Mouse (Mus musculus) neural tube, embryonic 12.5 days (tissue): ENCODE measurements at regions not wholly inside any gene's neighbourhood (a gene's known extent, or its start where the extent isn't known, plus 50 kb on each side); places are given as distances from the start of the nearest gene placed in this dataset.

Source experiments
- ATAC-seq: fragments of 200-750 bp; cut with Nextera tagmentation; 2 replicates; pipeline ENCODE4 v1.8.0; 2017; ENCODE audit warnings: low read depth, mild to moderate bottlenecking, moderate TSS enrichment, moderate library complexity; ENCODE audit not compliant: low FRiP score
- H3K27ac ChIP-seq: fragments of 300-500 bp; sonication (generic); 2 replicates; pipeline ENCODE4 v1.5.1; 2016
- H3K27me3 ChIP-seq: fragments of 300-500 bp; sonication (generic); replicated peaks from 2 replicates; pipeline ENCODE4 v1.6.1; 2016; ENCODE audit warnings: mild to moderate bottlenecking
- H3K36me3 ChIP-seq: fragments of 300-500 bp; sonication (generic); 2 replicates; pipeline ENCODE4 v1.6.1; 2016; ENCODE audit warnings: mild to moderate bottlenecking
- H3K4me1 ChIP-seq: fragments of 300-500 bp; sonication (generic); 2 replicates; pipeline ENCODE4 v1.6.1; 2016
- H3K4me2 ChIP-seq: fragments of 300-500 bp; sonication (generic); replicated peaks from 2 replicates; pipeline ENCODE4 v1.6.1; 2016; ENCODE audit warnings: mild to moderate bottlenecking
- H3K4me3 ChIP-seq: fragments of 300-500 bp; sonication (generic); 2 replicates; pipeline ENCODE4 v1.5.1; 2016
- H3K9ac ChIP-seq: fragments of 300-500 bp; sonication (generic); 2 replicates; pipeline ENCODE4 v1.6.1; 2016; ENCODE audit warnings: mild to moderate bottlenecking
- H3K9me3 ChIP-seq: fragments of 300-500 bp; sonication (generic); 2 replicates; pipeline ENCODE4 v1.6.1; 2016; ENCODE audit warnings: mild to moderate bottlenecking
- WGBS: fragments of 180-500 bp; shearing (Covaris S2); methylation state at CpG from one replicate; pipeline ENCODE4 v1.1.7; 2016; 5-methylcytosine and 5-hydroxymethylcytosine counted together

DNA sequence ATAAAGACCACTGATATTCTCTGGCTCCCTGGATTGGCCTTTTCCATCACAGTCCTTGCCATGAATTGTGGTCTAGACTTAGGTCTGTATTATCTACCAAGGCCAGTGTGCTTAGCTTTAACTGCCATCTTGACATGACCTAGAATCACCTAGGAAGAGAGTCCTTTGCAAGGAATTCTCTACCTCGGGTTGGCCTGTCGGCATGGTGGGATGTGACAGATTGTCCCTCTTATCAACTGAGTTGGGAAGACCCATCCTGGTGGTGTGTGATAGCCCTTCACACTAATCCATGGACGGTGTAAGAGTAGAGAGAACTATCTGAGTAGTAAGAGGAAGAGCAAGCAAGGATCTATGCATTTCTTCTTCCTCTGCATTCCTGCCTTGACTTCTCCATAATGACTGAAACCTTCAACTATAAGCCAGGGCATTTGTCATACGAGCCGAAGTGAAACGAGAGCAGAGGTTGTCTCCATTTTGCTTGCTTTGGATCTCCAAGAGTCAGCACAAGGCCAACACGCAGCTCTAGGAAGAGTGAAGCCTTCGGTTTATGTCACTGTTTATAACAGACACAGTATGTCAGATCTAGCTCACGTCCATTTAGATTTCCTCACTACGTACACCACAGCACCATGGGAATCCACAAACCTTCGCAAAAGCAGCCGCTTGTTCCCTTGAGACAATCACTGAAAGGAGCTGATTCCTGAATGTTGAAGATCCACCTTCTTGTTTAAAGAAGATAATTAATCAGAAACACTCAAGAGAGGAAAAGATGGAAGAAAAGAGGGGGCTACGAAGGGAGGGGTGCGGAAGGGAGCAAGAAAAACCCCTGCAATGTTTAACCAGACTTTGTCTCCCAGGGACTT lies 190.9 kb upstream of the Rgma start:
- Histone ChIP-seq H3K27ac (peak overlapping the region; percentile 54), H3K9me3 (no peaks in the 10 kb centered on the region), H3K9ac (no peak overlapping the region), H3K27me3 (no peaks in the 10 kb centered on the region), H3K4me2 (no peak overlapping the region), H3K4me3 (no peak overlapping the region), H3K4me1 (peaks cover 13% of the 10 kb centered on the region), H3K36me3 (no peaks in the 10 kb centered on the region)
- peak; percentile 26; the same call in 1 of the 2 replicates for ATAC-seq
- 58% methylated on average over 14 of the region's 14 CpGs for WGBS

GRCm38 (mm10) chr7:73185071-73185531 lies 190.2 kb upstream of the Rgma start:
- Histone ChIP-seq H3K27me3 (no peaks in the 10 kb centered on the region), H3K36me3 (no peaks in the 10 kb centered on the region), H3K4me3 (no peak overlapping the region), H3K27ac (peak overlapping the region; percentile 54), H3K9ac (no peak overlapping the region), H3K4me2 (no peak overlapping the region), H3K4me1 (peaks cover 13% of the 10 kb centered on the region), H3K9me3 (no peaks in the 10 kb centered on the region)
- WGBS = 27% methylated on average over 10 of the region's 10 CpGs
- ATAC-seq = peak; percentile 89

DNA sequence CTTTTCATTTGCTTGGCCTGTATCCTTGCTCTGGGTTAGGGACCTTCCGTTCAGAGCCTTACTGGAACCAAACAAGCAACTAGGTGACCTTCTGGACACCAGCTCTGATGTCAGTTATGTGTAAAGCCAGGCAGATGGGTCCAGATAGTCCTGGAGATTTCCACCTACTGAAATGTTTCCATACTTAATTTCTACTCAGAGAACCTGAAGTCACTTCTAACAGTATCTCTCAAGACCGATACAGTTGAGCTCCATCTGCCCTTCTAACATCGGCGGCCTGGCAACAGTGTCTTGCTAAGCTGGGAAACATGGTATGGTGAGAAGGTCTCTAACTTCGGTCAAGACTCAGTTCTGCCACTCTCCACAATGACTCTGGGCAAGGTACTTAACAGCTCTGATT lies 189.7 kb upstream of the Rgma start:
- peaks cover 16% of the 10 kb centered on the region for H3K4me1 ChIP-seq
- no peak overlapping the region for H3K4me3 ChIP-seq

DNA sequence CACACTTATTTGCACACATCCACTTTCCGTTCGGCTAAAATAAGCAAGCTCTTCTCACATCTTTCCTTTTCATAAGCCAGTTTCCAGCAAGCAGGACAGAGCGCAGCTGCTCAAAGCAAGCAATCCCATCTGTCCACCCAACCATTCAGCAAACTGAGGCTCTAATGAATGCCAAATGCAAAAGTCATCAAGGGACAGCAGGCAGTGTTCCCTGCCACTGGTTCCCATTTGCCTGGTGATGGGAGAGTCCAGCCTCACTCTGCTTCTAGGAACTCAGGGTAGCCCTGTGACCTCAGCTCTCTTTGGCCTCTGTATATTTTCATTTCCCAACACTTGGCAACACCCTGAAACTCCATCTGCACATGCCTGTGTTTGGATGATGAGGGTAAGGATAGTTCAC lies 188.8 kb upstream of the Rgma start:
- Histone ChIP-seq H3K4me3 (no peak overlapping the region), H3K36me3 (no peaks in the 10 kb centered on the region), H3K9ac (no peak overlapping the region), H3K4me1 (peaks cover 25% of the 10 kb centered on the region), H3K9me3 (no peaks in the 10 kb centered on the region), H3K27ac (no peak overlapping the region), H3K27me3 (no peaks in the 10 kb centered on the region), H3K4me2 (no peak overlapping the region)
- 83% methylated on average over 3 of the region's 3 CpGs for WGBS
- ATAC-seq = no peak

More for the DNA sequence above, 189.7 kb upstream of the Rgma start:
- H3K27me3 ChIP-seq = no peaks in the 10 kb centered on the region
- H3K36me3 ChIP-seq = no peaks in the 10 kb centered on the region
- WGBS = 75% methylated on average over 5 of the region's 5 CpGs
- H3K9ac ChIP-seq = no peak overlapping the region
- H3K27ac ChIP-seq = 0 out of 2 replicates have a peak overlapping the region, but pooled peaks have one; percentile 42
- no peak overlapping the region for H3K4me2 ChIP-seq
- ATAC-seq = peak; percentile 21; the same call in 1 of the 2 replicates
- no peaks in the 10 kb centered on the region for H3K9me3 ChIP-seq

- Histone ChIP-seq H3K4me1 (peaks cover 33% of the 10 kb centered on the region), H3K4me2 (no peak overlapping the region), H3K27ac (peak overlapping the region; percentile 66; the same call in 1 of the 2 replicates), H3K9me3 (peaks cover 7% of the 10 kb centered on the region; the same call in 1 of the 2 replicates), H3K27me3 (no peaks in the 10 kb centered on the region), H3K9ac (no peak overlapping the region), H3K4me3 (no peak overlapping the region), H3K36me3 (no peaks in the 10 kb centered on the region)
- ATAC-seq = peak; percentile 62
- WGBS = 32% methylated on average over 12 of the region's 12 CpGs
These were observed 183.7 kb upstream of the Rgma start for GRCm38 (mm10) chr7:73191388-73192278.

DNA sequence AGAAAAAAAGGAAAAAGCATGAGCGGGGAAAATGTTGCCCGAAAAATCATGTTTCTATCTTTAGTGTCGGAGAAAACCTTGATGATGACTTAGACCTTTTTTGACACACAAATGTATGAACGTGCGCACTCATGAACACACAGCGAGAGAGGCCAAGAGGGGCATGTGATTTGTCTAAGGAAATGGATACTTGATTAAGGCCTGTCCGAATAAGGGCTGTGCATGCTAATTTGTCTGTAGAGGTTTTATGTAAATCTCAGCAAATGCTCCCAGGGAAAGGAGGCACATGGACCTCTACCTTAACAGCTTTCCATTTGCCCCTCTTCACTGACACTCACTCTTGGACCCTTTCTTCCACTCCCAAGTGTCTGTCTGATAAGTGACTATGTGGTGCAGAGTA lies 182.5 kb upstream of the Rgma start:
- no peak overlapping the region for H3K4me2 ChIP-seq
- WGBS = 65% methylated on average over 7 of the region's 7 CpGs
- no peak for ATAC-seq

GRCm38 (mm10) chr7:73195306-73195705 lies 180.0 kb upstream of the Rgma start:
- peaks cover 7% of the 10 kb centered on the region; the same call in 1 of the 2 replicates for H3K9me3 ChIP-seq
- 70% methylated on average over 4 of the region's 4 CpGs for WGBS
- H3K4me2 ChIP-seq = no peak overlapping the region
- no peak overlapping the region for H3K4me3 ChIP-seq
- ATAC-seq = no peak
- no peak overlapping the region for H3K27ac ChIP-seq
- no peaks in the 10 kb centered on the region for H3K36me3 ChIP-seq
- H3K9ac ChIP-seq = no peak overlapping the region
- H3K27me3 ChIP-seq = no peaks in the 10 kb centered on the region
- peaks cover 55% of the 10 kb centered on the region for H3K4me1 ChIP-seq

More for the DNA sequence above, 182.5 kb upstream of the Rgma start:
- H3K27me3 ChIP-seq = no peaks in the 10 kb centered on the region
- peaks cover 7% of the 10 kb centered on the region; the same call in 1 of the 2 replicates for H3K9me3 ChIP-seq
- no peak overlapping the region for H3K4me3 ChIP-seq
- peaks cover 45% of the 10 kb centered on the region for H3K4me1 ChIP-seq
- H3K27ac ChIP-seq = no peak overlapping the region; the same call in 1 of the 2 replicates
- no peaks in the 10 kb centered on the region for H3K36me3 ChIP-seq
- no peak overlapping the region for H3K9ac ChIP-seq

- Histone ChIP-seq H3K4me3 (no peak overlapping the region), H3K27me3 (no peaks in the 10 kb centered on the region), H3K9ac (no peak overlapping the region), H3K9me3 (peaks cover 7% of the 10 kb centered on the region; the same call in 1 of the 2 replicates), H3K4me1 (peaks cover 41% of the 10 kb centered on the region), H3K4me2 (peak overlapping the region; percentile 16; the same call in 1 of the 2 replicates), H3K27ac (peak overlapping the region; percentile 37; the same call in 1 of the 2 replicates), H3K36me3 (no peaks in the 10 kb centered on the region)
- ATAC-seq = peak; percentile 96
- WGBS = 22% methylated on average over 12 of the region's 12 CpGs
These were observed 178.3 kb upstream of the Rgma start for GRCm38 (mm10) chr7:73196851-73197531.

GRCm38 (mm10) chr7:73198069-73198468 lies 177.2 kb upstream of the Rgma start:
- 74% methylated on average over 5 of the region's 5 CpGs for WGBS
- Histone ChIP-seq H3K4me2 (no peak overlapping the region), H3K9me3 (peaks cover 7% of the 10 kb centered on the region; the same call in 1 of the 2 replicates), H3K27ac (peak overlapping the region; percentile 37; the same call in 1 of the 2 replicates), H3K36me3 (no peaks in the 10 kb centered on the region), H3K4me1 (peaks cover 34% of the 10 kb centered on the region), H3K4me3 (no peak overlapping the region), H3K27me3 (no peaks in the 10 kb centered on the region), H3K9ac (no peak overlapping the region)
- no peak for ATAC-seq

DNA sequence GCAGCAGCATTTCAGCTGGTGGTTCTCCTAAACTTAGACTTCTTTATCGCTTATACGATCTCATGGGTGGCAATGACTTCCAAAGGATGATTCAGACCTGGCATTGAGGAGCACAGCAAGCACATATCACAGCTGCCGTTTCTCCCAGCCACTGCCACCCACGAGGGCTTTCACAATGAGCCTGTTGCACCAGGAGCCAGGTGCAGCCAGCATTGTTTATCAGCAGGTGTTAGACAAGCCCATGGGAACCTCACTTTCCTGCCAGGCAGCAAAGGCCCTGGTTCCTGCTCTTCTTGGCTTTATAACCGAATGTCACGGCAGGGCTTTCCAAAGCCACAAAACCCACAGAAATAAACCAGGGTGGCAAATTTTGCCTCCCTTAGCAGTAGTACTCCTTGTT lies 175.3 kb upstream of the Rgma start:
- no peak for ATAC-seq
- Histone ChIP-seq H3K27ac (no peak overlapping the region), H3K36me3 (no peaks in the 10 kb centered on the region), H3K27me3 (no peaks in the 10 kb centered on the region), H3K4me2 (no peak overlapping the region), H3K4me1 (peaks cover 34% of the 10 kb centered on the region), H3K4me3 (no peak overlapping the region), H3K9ac (no peak overlapping the region), H3K9me3 (0 out of 2 replicates have a peak, but pooled peaks cover 8% of the 10 kb centered on the region)
- 75% methylated on average over 6 of the region's 6 CpGs for WGBS

GRCm38 (mm10) chr7:73201330-73201729 lies 174.0 kb upstream of the Rgma start:
- H3K27me3 ChIP-seq = no peaks in the 10 kb centered on the region
- peaks cover 28% of the 10 kb centered on the region for H3K4me1 ChIP-seq
- H3K4me2 ChIP-seq = no peak overlapping the region
- H3K36me3 ChIP-seq = no peaks in the 10 kb centered on the region
- WGBS = 68% methylated on average over 6 of the region's 6 CpGs
- H3K4me3 ChIP-seq = no peak overlapping the region
- ATAC-seq = no peak
- 0 out of 2 replicates have a peak, but pooled peaks cover 8% of the 10 kb centered on the region for H3K9me3 ChIP-seq
- H3K9ac ChIP-seq = no peak overlapping the region
- H3K27ac ChIP-seq = no peak overlapping the region
